Mouse (Mus musculus) frontal cortex, postnatal 25 days (tissue): Measurements from ENCODE around the gene Oas1a.
"Not testable (repeated sequence)": the region's sequence is repeated elsewhere in the genome, so short reads cannot be mapped to it uniquely, and the experiment has no call there.

Experiments
- DNase-seq, 2 experiments: peaks; one replicate each; pipeline ENCODE4 v3.0.0; 2022; ENCODE audit warnings: low spot score in 2 of 2

Oas1a gene

GRCm38 (mm10) chr5:120906791-120907733 is at the start of gene Oas1a:
Gene Oas1a (minus strand): TSS chr5:120907521.
- DNase-seq, result not testable (repeated sequence)

- DNase-seq, result peak; percentile 41 to 48
Measured at GRCm38 (mm10) chr5:120953974-120954373, 46.7 kb upstream of the Oas1a start.

GRCm38 (mm10) chr5:120952242-120952770 is 45.0 kb upstream of the Oas1a start:
- no peak for DNase-seq

DNA sequence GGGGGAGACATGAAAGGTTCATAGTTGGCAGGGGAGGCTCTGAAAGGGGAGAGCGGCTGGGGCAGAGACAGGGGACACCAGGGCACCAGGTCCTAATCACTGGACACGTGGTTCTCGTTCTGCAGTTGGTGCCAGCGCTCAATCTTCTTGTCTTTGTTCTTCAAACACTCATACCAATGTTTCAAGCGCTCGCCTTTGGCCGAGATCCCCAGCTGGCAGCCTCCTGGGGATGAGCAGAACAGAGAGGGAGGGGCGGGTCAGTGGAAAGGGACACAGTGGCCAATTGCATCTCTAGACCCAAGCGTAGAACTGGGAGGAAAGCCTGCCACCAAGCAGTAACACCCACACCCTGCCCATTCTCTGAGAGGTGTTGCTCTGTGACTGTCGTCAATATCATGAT is 34.8 kb upstream of the Oas1a start:
- no peak for DNase-seq

DNA sequence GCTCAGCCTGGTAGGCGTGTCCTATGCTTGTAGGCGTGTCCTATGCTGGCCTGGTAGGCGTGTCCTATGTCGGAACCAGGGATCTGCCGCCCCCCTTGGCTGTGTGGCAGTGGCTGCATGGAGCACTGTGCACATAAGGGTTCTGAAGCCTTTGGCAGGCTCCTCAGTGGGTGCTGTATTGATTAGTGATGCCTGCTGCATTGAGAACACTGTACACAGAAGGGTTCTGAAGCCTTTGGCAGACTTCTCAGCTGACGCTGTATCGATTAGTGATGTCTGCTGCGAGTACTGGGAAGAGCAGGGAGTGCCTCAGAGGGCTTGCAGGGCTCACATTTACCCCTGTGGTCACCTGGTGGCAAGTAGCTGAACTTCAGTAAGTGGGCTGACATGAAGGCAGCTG is 31.3 kb upstream of the Oas1a start:
- DNase-seq, result no peak

- DNase-seq, result no peak
Measured at GRCm38 (mm10) chr5:120937841-120938240, 30.5 kb upstream of the Oas1a start.

DNA sequence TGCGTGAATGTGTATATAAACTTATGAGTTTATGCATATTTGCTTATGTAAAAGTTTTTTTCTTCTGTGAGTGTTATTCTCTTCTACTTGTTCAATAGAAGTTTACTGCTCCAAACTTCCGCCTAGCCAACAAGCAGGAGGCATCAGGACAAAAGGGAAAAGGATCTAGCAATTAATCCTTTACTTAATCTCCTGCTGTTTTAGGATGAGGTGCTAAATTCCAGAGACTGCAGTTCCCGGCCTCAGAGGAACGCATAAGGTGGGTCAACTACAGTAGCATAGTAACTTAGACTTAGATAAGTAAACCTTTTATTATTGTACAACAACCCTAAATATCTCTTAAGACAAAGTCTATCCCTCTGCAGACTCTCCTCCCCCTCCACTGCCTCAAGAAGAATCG is 26.6 kb upstream of the Oas1a start:
- DNase-seq, result no peak

GRCm38 (mm10) chr5:120927036-120927435 is 19.7 kb upstream of the Oas1a start:
- no peak for DNase-seq

GRCm38 (mm10) chr5:120926311-120926710 is 19.0 kb upstream of the Oas1a start:
- not testable (repeated sequence) for DNase-seq

DNA sequence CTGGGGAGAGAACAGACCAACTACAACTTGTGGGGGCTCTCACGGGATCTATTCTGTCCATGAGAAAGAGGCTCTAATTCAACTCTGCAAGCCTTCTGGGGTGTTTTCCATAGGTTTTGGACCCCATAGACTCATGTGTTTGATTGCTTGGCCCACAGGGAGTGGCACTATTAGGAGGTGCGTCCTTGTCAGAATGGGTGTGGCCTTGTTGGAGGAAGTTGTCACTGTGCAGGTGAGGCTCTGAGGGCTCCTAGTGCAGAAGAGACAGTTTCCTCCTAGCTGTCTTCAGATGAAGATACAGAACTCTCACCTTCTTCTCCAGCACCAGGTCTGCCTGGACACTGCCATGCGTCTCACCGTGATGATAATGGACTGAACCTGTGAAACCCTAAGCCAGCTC is 17.2 kb upstream of the Oas1a start:
- DNase-seq, result not testable (repeated sequence)

- no peak for DNase-seq
Measured at GRCm38 (mm10) chr5:120923969-120924368, 16.6 kb upstream of the Oas1a start.

DNA sequence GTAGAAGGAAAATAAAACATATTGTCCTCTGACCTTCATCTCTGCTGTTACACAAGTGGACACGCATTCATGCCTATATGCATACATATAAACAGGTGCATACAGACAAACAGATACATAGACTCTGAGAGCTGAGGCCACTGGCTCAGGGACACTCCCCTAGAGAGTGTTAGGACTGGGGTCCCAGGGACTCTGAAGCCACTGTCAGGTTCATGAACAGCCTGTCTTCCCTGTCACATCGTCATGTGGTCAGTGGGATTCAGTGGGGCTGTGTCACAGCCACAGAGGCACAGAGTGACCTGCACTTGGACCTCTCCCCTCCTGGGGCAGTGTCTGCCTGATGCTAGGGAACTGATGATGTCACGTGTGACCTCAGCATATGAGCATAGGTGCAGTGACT is 13.0 kb upstream of the Oas1a start:
- no peak for DNase-seq

- not testable (repeated sequence) for DNase-seq
Measured at GRCm38 (mm10) chr5:120919156-120919935, 12.0 kb upstream of the Oas1a start.

GRCm38 (mm10) chr5:120914204-120914603 is 6.9 kb upstream of the Oas1a start, which contains the start of gene Oas1d:
Gene Oas1d (plus strand): TSS chr5:120914536.
- not testable (repeated sequence) for DNase-seq

GRCm38 (mm10) chr5:120908196-120908920 is 1.0 kb upstream of the Oas1a start:
- DNase-seq, result no peak

DNA sequence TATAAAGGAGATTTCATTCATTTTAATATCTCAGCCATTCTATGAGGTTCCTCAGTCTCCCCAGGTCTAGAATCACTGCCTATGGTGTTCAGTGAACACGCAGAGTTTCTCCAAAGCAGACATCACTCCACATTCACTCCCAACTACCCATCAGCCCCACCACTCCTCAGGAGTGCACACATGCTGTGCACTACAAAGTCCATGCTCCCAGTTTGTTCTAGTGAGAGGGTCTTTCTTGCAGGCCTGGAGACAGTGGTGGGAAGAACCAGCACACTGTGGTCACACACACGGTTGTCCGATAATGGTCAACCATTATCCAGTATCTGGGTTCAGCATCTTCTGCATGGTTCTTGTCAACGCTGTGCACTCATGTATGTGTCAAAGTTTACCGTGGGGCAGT is 5.3 kb downstream of the Oas1a start:
- DNase-seq, result no peak

DNA sequence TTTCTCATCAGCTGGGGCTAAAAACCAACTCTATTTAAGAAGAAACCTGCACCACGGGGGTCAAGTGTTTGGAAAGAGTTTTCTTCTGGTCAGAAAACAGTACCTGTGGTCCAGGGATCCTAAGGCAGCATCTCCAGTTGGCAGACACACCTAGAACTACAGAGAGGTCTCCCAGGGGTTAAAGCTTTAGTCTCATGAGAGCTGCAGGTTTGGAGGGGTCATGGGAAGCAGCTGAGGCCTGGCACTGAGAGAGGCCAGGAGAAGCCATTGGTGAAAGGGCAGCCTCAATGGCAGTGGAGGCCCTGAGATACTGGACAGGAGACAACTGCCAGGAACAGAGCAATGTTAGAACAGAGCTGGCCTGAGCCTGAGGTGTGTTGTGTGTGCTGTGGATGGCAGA is 6.7 kb downstream of the Oas1a start:
- no peak for DNase-seq

GRCm38 (mm10) chr5:120898726-120899125 is 8.6 kb downstream of the Oas1a start:
- DNase-seq, result no peak

GRCm38 (mm10) chr5:120898307-120898706 is 9.0 kb downstream of the Oas1a start:
- no peak for DNase-seq

DNA sequence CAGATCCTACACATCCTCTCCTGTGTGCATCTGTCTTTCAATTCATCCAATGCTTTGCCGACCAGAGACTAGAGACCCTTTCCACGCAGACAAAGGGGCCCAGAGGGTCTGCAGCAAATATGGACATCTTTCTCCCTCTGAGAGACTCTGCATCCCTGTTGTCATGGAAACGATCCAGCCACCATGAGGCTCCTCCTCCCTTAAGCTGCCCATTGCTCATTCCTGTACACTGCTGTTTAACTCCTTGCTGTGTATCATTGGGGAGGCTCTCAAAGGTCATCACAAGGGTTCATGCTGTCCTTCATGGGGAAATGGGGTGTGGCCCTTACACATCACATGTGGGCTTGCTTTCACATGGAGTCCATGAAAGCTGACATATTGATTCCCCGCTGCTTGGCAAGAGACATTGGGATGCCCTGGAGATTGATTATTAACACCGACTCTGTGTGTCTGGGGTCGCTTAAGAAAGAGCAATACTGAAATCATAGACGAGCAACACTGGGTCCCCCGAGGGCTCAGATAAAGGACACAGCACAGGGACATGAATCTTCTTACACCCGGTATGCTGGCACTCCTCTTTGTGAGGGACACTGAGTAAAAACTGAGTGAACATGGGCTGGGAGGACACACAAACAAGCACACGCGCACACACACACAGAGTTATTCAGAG is 12.0 kb downstream of the Oas1a start:
- DNase-seq, result no peak

DNA sequence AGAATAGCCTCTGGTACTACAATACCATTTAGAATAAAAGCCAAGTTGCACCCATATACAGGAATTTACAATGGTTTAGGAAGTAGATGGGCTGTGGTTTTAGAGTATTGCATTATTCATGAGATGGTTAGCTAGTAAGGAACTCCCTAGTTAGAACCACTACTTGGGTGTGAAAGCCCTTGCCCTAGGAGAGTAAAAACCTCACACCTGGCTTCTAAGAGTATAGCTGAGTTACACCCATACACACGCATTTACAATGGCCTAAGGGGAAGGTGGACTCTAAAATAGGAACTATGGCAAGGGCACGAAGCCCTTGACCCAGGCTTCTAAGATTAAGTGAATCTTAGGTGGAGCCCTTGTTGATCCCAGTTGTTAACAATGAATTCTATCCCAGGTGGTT is 12.6 kb downstream of the Oas1a start:
- not testable (repeated sequence) for DNase-seq
